Mouse (Mus musculus): Measurements from ENCODE around the gene Rtn4ip1.
"Not testable (repeated sequence)": the region's sequence is repeated elsewhere in the genome, so short reads cannot be mapped to it uniquely, and the experiment has no call there.

Gene Rtn4ip1

DNA sequence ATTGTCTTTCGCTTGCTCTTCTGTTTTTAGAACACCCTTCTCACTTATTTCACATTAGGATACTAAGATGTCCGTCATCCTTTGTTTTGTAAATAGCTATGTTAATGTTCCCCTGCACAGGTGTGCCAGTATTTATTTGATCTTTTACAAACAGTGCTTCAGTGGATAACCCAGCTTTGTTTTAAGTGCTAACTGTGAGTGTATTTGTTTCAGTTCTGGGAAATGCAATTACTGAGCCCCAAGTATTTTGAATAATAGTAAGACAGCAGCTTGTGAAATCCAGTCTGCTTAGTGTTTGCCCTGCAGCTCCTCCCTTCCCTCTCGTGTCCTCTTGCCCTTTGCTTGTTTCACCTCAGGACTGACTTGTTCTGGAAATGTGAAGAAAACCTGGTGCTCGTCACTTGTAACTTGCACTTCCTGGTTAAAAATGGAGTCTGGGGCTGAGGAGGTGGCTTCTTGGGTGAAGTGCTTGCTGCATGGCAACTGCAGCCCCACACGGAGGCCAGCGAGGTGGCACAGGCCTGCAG lies 37.6 kb downstream of the Rtn4ip1 start:
- no peak for DNase-seq

DNA sequence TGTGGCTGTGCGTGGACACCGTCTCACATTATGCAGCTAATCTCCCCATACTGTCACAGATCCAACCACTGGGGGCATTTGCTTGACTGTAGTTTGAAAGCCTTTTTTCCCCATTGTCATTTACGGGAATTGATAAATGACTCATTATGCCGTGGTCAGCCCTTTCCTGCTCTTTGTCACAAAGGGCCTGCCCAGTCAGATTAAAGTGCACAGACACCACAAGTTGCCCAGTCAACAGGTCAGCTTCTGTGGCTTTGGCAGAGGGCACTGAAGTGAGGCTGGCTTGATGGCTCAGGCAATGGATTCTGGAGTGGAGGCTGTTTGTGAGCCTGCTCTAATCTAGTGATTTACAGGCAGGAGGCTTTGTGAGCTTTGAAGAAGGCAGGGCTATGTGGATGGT lies 42.1 kb downstream of the Rtn4ip1 start:
- DNase-seq: peak; percentile 17 to 53

DNA sequence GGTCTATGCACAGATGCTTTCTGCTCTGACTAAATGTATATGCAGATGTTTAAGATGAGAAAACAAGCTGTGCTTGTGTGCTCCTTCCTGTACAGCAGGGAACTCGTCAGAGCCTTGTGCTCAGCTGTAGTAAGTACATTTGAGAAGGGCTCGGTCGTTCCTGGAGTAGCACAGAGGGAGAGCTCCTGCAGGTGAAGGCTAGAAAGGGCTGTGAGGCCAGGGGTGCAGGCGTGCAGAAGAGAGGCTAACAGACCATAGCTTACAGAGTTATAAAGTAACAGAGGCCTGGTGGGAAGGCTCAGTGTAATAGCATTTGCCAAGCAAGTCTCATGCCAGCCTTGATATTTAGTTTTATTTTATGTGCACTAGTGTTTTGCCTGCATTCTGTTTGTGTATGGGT lies 43.8 kb downstream of the Rtn4ip1 start:
- DNase-seq: peak in 1 of 2 experiments; percentile 17

DNA sequence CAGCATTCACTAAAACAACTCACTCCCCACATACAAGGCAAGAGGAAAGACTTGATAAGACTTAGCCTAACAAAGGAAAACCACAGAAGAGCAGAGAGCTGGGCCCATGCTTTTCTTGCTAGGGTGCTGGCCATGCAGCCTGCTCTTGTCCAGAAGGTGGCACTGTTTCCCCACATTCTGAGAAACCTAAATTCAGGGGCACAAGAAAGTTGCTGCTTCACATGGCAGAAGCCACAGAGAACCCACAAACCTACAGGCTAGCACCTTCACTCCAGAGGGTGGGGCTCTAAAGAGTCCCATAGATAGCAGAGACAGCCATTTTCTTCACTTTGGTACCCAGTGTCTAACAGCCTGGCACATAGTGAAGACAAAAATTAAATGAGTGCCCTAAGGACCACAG lies 52.3 kb downstream of the Rtn4ip1 start:
- DNase-seq: peak in 1 of 2 experiments; percentile 68

DNA sequence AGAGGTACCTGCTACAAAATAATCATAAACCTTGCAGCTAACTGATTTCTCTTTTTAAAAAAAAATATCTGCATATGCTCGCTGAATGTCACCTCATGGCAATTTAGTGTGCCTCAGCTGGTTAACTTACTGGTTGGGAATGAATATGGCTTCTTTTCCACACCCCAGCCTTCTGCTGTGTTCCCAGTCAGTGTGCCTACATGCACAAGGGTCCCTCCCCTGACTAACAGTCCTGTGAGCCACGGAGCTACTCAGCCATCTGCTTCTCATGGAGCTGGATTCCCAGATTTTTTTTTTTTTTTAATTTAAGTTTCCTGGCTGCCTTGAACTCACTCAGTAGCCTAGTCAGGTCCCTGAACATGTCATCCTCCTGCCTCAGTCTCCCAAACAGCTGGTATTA lies 63.3 kb downstream of the Rtn4ip1 start:
- DNase-seq: no peak

DNA sequence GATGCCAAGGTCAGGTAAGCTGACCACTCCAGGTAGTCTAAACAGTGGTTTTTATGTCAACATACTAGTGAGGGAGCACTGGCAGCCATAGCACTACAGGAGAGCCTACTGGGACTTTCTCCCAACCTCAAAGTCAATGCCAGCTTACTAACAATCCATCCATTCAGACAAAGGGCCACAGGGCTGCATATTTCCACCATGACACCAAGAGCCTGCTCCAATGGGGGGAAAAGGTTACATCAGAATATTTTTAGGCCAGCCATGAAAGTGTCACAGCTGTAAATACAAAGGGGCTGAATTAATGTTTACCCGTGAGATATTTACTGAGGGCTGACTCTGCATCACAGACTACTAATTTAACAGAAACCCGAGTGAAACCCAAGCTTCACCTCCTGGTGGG lies 71.6 kb downstream of the Rtn4ip1 start:
- no peak for DNase-seq

DNA sequence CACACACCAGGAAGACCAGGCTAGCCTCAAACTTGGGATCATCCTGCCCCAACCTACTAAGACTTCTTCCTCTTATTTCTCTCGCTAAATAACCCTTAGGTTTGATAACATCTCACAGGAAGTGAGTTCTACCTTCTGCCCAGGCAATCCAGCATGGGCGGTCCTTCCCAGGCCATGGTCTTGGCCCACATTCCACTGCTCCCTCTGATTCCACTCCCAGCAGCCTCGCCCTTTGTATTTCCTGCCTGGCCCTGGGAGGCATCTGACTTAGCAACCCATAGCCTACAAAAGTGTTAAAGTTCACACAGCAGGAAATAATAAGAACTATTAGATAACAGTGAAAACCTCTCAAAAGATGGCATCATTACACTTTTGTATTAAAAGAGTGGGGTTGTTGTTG lies 75.7 kb downstream of the Rtn4ip1 start:
- peak; percentile 62 to 84 for DNase-seq

DNA sequence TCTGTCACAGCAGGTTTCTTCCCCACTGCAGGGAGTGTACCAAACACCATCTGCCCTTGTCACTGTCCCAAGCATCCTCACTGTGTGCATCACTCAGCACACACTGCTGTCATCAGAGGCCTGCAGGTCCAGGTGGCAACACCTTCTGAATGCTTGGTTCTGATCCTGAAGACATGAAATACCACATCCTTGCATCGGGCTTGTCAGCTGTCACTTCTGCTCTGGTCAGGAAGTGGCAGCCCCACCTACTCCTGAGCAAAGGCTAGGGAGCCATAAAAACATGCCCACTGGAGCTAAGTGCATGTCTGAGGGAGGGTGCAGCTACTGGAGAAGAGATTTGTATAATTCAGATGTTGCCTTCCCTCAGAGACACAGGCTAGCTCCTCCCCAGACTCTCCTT lies 78.5 kb downstream of the Rtn4ip1 start:
- DNase-seq: no peak

DNA sequence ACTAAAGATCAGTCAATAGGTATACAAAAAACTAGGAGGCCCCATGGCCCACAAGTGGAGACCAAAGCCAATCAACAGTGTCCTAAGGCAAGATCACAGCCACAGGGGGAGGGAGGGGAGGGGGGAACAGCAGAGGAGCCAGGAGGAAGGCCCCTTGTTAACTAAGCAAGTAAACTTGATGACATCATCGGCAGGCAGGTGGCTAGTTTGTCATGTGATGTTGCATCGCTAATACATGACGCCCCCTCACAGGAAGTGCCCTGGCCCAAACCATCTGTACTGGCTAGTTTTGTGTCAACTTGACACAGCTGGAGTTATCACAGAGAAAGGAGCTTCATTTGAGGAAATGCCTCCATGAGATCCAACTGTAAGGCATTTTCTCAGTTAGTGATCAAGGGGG lies 79.1 kb downstream of the Rtn4ip1 start:
- DNase-seq: not testable (repeated sequence)

DNA sequence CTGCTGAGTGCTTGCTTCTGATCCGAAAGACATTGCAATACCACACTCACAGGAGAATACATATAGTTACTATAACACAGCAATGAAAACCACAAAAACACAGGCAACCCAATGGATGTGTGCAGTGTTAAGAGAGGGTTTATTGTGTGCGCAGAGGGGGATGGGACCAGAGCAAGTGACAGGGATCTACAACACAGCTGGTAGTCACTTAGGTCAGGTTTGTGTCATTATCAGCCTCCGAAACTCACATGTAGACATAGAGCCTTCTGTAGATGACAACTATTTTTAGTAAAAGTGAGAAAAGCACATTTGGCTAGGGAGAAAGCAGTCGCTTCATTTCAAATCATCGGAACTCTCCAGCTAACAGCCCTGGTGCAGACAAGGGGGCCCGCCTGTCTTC lies 80.9 kb downstream of the Rtn4ip1 start:
- no peak for DNase-seq

DNA sequence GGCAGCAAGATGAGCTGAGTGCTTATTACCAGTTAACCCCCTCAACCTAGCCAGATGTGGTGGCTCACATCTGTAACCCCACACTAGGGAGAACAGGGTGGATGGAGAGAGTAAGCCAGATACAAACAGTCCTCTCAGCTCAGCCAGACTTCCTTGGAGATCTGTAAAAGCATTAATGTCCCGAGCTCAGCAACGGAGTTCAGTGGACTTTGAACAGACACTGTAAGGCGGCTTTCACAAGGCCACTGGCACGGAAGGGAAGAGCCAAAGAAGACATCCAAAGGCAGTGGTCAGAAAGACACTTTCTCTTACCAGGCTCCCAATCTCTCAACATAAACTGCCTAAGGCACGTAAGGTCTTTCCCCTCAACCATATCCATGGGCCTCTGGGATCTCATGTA lies 81.6 kb downstream of the Rtn4ip1 start:
- DNase-seq: peak; percentile 46 to 61

DNA sequence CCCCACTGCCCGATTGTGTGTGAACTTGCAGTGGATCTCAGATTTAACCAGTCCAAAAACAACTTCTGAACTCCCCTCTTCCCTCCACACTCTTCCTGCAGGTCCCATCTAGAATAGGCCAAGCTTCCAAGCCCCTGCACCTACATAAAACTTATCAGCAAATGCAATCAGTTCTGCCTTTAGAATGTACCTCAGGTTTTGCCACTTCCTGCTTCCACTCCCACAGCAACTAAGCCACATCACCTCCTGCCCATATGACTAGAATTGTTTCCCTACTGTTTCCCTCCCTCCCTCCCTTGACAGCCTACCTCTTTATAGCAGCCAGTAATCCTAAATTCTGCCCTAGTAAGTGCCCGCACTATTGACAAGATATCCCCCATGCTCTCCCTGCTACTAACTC lies 82.3 kb downstream of the Rtn4ip1 start:
- DNase-seq: no peak

DNA sequence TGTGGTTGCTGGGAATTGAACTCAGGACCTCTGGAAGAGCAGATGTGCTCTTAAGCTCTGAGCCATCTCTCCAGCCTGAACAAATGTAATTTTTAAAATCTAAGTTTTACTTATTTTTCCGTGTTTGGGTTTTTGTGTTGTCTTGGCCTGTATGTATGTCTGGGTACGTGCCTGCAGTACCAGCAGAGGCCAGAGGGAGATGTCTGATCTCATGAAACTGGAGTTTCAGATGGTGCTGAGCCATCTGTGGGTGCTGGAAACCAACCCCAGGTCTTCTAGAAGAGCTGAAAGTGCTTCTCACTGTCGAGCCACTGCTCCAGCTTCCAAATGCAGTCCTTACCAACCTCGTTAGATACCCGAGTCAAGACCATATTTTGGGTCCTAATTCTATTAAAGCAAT lies 89.7 kb downstream of the Rtn4ip1 start:
- DNase-seq: no peak

DNA sequence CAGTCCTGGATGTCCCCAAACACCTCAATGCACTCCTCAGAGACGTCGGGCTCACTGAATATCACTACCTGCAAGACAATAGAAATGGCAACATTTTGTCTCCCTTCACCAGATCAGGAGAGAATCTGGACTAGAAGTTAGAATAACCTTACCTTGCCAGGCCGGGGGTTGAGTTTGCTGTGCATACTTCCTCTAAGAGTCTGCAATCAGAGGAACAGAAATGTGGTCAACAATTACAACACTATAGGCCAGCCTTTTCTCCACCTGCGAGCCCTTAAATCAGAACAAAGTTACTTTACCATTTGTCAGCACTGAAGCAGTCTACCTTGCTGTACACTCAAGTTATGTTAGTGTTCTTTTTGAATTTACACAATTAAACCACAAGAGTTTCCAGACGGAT lies 90.9 kb downstream of the Rtn4ip1 start:
- DNase-seq: no peak

DNA sequence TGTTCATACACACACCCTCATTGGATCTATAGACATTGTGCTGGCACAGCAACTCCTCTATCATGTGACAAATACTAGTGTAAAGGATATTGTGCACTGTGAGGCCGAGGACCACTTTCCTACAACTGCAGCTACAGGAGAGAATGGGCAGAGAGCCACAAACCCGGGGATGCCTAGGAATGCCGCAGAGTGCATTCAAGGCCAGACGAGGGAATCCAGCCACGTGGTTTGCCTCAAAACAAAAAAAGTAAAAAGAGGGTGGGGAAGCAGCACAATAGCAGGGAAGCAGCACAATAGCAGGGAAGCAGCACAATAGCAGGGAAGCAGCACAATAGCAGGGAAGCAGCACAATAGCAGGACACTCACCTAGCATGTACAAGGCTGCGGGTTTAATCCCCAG lies 91.6 kb downstream of the Rtn4ip1 start:
- no peak for DNase-seq

DNA sequence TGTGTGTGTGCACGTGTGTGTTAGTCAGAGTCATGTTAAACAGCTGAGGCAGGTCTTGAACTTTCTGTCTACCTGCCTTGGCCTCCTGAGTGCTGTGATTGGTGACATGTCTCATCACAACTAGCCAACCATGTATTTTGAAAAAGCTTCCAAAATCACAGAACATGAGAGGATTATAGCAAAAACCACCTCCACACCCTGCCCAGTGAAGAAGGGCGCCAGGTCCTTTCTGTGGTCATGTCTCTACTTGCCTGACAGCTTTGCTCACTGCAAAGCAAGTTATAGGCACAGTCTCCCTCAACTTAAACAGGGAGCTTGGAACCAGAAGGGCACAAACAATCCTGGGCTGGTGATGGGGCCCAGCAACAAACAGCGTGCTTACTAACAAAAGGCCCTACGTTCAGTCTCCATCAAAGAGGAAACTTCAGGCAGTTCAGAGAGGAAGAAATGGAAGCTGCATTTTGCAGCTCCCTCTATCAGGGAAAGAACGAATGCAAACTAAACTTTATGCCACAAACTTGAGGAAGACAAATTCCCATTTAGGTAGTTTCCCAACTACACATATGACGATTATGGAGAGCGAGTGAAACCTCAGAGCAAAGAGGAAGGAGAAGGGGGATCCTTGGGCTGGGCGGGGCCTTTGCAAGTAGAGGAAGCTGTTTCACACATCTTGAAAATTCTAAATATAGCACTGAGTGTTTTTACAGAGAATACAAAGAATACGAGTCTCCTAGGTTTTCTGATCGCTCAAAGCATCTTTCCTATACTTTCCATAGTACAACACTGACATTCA lies 94.4 kb downstream of the Rtn4ip1 start:
- no peak for DNase-seq

DNA sequence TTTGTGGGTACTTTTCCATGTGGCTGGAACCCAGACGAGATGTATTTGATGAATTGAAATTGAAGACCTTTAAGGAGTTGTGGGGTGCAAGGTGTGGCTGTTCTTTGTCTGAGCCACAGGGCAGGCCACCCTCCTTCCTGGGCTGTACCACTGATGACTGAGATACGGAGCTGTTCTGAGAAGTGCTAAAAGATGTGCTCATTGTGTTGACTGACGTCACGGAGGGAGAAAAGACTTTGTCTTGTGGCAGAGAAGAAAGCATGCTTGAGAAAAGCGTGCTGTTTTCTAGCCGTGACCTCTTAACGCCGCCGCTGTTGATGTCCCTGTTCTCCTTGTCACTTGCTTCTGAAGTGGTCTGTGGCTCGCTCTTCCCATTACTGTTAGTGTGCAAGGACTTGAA lies 95.7 kb downstream of the Rtn4ip1 start:
- DNase-seq: no peak

DNA sequence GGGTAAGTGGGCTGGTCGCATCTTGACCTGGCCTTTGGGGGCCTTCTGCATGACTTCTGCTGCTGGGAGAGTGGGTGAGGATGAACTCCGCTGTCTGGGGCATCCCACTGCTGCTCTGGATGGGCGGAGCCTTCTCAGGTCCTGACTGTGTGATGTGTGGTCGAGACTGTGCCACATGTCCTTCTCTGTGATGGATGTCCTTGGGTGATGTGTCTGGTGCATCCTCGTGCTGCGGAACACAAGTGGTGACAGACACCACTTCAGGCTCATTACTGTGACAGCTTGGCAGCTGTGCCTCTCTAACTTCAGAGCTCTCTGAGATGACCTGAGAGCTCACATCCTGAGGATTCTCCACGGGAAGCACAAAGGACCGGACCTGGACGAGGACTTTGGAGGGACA lies 96.4 kb downstream of the Rtn4ip1 start:
- no peak for DNase-seq

DNA sequence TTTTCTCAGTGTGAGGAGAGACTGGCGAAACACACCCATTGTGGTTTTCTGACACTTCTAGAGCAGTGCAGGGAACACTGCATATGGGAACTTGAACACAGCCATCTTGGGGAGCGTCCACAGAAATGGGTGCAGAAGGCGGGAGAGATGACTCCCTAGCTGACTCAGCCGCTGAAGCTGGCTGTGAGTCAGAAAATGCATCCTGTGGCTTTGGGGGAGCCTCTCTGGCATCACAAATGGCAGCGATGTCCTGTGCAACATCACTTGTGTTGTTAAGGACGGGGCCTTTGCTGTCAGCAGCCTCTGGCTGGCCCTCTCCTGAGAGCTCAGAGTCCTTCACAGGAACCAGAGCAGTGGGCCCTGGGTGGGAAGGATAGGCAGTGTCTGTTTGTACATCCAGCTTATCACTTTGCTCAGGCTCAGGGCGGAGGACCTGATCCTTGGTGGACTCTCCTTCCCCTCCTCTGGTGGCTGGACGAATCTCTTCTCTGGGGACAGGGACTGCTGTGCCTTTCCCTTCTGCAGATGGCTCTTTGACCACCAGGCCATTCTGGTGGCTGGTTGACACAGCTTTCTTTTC lies 97.0 kb downstream of the Rtn4ip1 start:
- no peak for DNase-seq

DNA sequence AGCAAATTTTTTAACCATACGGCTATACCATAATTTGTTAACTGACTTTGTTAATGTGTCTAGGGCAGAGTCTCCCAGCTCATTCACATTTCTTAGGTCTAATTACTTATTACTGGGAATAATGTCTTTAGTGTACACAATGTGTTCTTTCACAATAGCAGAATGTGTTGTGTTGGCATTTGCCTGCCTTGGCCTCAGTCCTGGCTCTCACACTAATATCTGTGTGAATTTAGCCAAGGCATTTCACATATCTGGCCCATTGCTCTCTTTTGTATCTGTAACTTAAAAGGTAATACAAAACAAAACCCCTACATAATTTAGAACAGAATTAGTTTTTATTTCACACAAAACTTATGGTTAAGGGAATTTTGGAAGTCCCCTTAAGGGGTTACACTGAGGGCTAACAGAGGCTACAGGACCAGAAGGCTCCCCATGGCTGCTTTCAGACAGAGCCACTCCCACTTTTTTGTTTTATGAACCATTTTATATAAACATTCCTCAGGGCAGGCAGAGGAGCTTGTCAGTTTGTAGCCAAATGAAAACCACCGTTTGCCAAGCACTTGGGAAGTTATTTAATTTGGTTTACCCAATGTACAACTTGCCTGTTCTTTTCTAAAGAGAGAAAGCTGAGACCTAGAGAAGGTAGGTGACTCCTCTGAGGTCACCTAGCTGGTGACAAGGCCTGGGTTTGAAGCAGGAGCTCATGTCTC lies 98.7 kb downstream of the Rtn4ip1 start:
- DNase-seq: no peak

DNA sequence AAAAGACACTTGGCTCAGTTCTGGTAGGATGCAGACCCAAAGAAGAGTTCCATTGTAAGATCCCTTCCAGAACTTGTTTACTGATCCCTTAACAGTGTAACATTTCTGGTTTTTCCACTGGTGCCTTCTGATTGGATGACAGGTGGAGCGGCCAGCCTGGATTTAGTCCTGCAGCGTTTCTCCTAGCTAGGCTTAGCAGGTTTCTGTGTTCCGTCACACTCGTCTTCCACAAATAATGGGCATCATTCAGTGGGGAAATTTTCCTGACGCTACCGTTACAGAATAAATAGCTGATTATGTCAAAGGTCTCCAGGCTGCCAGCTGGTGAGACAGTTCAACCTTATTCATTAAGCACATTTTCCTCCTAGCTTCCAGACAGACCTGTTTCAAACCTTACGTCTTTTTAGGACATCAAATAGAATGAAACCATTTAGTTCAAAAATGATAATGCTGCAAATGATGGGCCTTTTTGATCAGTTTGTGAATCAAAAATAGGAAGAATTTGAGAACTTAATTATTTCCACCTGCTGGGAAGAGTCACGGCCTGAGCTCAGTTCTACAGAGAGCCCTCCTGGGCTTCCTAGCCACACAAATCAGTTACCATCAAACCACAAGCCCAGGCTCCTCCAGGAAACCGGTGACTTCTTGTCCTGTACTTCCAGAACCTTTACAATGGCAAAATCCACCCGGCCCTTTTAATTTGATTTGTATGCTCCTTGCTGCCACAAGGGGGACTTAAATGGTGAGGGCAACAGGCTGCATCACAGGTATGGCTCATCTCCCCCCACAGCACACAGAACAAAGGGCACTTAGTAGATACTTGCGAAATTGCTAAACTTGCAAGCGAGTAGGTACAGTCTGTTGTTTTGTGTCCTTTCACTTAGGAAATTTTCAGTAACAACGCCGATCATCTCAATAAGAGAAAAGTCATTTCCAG lies 100.7 kb downstream of the Rtn4ip1 start:
- DNase-seq: peak; percentile 38 to 66

DNA sequence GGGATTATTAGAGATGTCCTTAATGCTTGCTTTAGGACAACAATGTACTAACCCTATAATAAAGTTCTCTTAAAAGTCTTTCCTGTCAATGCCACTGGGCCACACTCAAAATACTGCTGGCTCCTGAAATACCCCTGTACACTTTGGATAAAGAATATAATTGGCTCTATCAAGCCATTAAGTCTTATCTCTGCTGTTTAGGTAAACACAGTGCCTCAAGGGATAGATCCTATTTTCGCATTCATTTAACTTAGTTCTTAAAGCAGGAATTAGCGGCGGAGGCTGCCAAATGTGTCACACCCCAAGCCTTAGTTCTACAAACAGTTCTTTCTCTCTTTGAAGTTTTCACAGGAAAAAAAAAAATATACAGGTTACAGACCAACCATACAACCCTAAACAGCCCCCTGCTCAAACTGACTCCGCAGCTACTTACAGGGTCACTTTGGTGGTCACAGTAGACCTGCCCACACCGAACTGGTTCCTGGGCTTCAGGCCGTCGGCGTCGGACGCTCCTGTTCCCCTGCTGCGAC lies 101.5 kb downstream of the Rtn4ip1 start:
- no peak for DNase-seq
